Mouse (Mus musculus) heart, embryonic 10.5 days (tissue): ENCODE results near the gene Tnpo1. TPM values are rescaled to one million over a fixed set of nuclear protein-coding genes. Genes with fewer than 3 reads are reported as not detected.

Experiments
- DNase-seq: peaks from one replicate; pipeline ENCODE4 v3.0.0-alpha.2; 2017; ENCODE audit warnings: low spot score
- H3K27ac ChIP-seq: fragments of 300-500 bp; sonication (generic); 2 replicates; pipeline ENCODE4 v1.5.1; 2016; ENCODE audit warnings: mild to moderate bottlenecking
- H3K27me3 ChIP-seq: fragments of 300-500 bp; sonication (generic); 2 replicates; pipeline ENCODE4 v1.6.1; 2016; ENCODE audit warnings: mild to moderate bottlenecking; ENCODE audit not compliant: poor library complexity, insufficient read depth, severe bottlenecking
- H3K36me3 ChIP-seq: fragments of 300-500 bp; sonication (generic); 2 replicates; pipeline ENCODE4 v1.6.1; 2016; ENCODE audit warnings: mild to moderate bottlenecking, moderate library complexity
- H3K4me1 ChIP-seq: fragments of 300-500 bp; sonication (generic); 2 replicates; pipeline ENCODE4 v1.6.1; 2016; ENCODE audit warnings: mild to moderate bottlenecking
- H3K4me3 ChIP-seq: fragments of 300-500 bp; sonication (generic); 2 replicates; pipeline ENCODE4 v1.5.1; 2016; ENCODE audit warnings: mild to moderate bottlenecking, moderate library complexity
- H3K9me3 ChIP-seq: fragments of 300-500 bp; sonication (generic); 2 replicates; pipeline ENCODE4 v1.6.1; 2016; ENCODE audit warnings: mild to moderate bottlenecking, moderate library complexity
- WGBS: fragments of 180-500 bp; shearing (Covaris S2); methylation state at CpG from one replicate; pipeline ENCODE4 v1.1.7; 2016; 5-methylcytosine and 5-hydroxymethylcytosine counted together
- polyA plus RNA-seq: library from polyadenylated mRNA; unstranded; fragments of >200 nt; fragmentation: Nextera tagmentation; extraction: Ambion mirVana; gene quantifications from 2 replicates; pipeline ENCODE4 v1.2.1, GENCODE M21; 2016

The Tnpo1 gene
- polyA plus RNA-seq, 1 experiment from 2014 or later = 67.7 TPM

GRCm38 (mm10) chr13:98921276-98921675, 4.9 kb downstream of the Tnpo1 start:
- DNase-seq = no peak
- Histone ChIP-seq H3K36me3 (peaks cover 45% of the 10 kb centered on the region), H3K27me3 (no peaks in the 10 kb centered on the region), H3K27ac (no peak overlapping the region), H3K4me3 (no peak overlapping the region), H3K9me3 (no peaks in the 10 kb centered on the region), H3K4me1 (peaks cover 13% of the 10 kb centered on the region; the same call in 1 of the 2 replicates)
- WGBS = 92% methylated on average over 7 of the region's 7 CpGs

- no peak for DNase-seq
- no peaks in the 10 kb centered on the region for H3K9me3 ChIP-seq
- no peak overlapping the region for H3K4me3 ChIP-seq
- no peaks in the 10 kb centered on the region for H3K27me3 ChIP-seq
- H3K4me1 ChIP-seq = peaks cover 17% of the 10 kb centered on the region
- WGBS = 78% methylated on average over 3 of the region's 3 CpGs
- H3K27ac ChIP-seq = no peak overlapping the region
- H3K36me3 ChIP-seq = peaks cover 45% of the 10 kb centered on the region
Measured at GRCm38 (mm10) chr13:98920300-98920699, 5.9 kb downstream of the Tnpo1 start.

DNA sequence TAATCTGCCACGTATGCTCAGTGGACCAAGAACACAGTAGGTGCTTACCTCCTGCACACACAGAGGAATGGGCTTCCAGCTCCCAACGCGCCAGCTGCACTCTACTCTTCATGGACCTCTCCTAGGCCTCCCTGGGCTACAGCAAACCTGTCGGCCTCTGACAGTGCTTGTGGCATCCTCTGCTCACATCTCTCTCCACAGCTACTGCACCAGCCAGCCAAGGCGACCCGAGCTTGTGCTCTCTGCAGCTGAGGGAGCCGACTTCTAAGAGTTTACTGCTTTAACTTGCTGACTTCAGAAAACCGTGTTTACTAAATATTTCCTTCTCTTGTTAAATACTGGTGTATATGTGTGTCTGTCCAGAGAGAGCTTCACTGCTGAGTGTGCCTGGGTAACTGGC, 6.5 kb downstream of the Tnpo1 start:
- 91% methylated on average over 8 of the region's 8 CpGs for WGBS

DNA sequence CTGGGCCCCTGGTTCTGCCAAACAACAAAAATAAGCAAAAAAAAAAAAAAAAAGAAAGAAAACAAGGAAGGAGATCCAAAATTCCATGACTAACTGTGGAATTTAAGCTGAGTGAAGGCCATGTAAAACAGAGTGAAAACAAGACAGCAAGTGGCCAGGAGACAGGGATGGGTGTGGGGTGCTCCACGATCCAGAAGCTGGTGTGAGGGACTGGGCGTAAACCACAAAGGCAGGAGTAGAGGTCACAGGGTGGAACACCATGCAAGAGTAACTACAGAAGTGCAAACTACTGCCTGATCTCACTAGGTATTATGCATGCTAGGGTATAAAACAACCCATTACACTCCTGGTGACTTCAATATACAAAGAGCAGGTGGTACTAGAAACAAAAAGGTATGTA, 8.3 kb downstream of the Tnpo1 start:
- Histone ChIP-seq H3K4me1 (peaks cover 27% of the 10 kb centered on the region), H3K27ac (no peak overlapping the region), H3K9me3 (no peaks in the 10 kb centered on the region), H3K27me3 (no peaks in the 10 kb centered on the region), H3K36me3 (peaks cover 39% of the 10 kb centered on the region), H3K4me3 (no peak overlapping the region)
- WGBS = 88% methylated on average over 2 of the region's 2 CpGs
- no peak for DNase-seq

More for the DNA sequence above, 6.5 kb downstream of the Tnpo1 start:
- Histone ChIP-seq H3K27me3 (no peaks in the 10 kb centered on the region), H3K36me3 (peaks cover 45% of the 10 kb centered on the region), H3K4me1 (peaks cover 20% of the 10 kb centered on the region), H3K27ac (no peak overlapping the region), H3K9me3 (no peaks in the 10 kb centered on the region), H3K4me3 (no peak overlapping the region)
- no peak for DNase-seq

DNA sequence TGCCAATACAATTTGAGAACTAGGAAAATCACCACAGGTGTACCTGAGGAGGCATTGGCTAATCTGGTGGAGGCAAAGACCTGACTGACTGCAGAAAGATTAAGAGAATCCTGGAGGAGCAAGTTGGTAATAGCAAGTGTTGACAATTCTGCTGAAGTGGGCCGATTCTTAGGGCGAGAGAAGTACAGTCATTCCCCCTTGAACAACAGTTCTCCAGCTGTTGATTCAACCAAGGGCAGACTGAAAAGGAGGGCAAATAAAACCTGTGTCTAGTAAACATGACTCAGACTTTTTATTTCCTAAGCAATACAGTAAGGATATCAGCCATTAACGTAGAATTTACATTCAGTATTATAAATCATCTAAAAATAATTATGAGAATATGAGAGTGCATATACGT, 10.6 kb downstream of the Tnpo1 start:
- H3K4me1 ChIP-seq = peaks cover 37% of the 10 kb centered on the region

DNA sequence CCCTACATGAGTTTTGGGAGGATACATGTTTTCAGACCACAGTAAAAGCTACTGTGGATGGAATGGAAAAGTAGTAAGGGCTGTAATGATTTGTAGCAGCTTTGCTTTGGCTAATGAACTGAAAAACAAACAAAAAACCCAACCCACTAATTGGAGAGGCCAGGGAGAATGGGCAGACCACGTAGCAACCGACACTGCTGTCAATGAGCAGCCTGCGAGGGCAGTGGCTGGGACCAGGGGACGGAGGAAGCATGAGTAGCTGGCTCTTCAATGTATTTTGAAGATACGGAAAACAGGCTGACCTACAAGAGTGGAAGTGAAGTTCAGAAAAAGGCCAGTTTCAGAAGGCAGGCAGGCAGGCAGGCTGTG, 11.4 kb downstream of the Tnpo1 start:
- H3K27me3 ChIP-seq = no peaks in the 10 kb centered on the region
- H3K27ac ChIP-seq = no peak overlapping the region
- H3K9me3 ChIP-seq = no peaks in the 10 kb centered on the region
- 73% methylated on average over 5 of the region's 5 CpGs for WGBS
- peaks cover 39% of the 10 kb centered on the region for H3K4me1 ChIP-seq
- peaks cover 19% of the 10 kb centered on the region; the same call in 1 of the 2 replicates for H3K36me3 ChIP-seq
- no peak overlapping the region for H3K4me3 ChIP-seq
- DNase-seq = no peak

More for the DNA sequence above, 10.6 kb downstream of the Tnpo1 start:
- no peak for DNase-seq
- 83% methylated on average over 4 of the region's 4 CpGs for WGBS
- Histone ChIP-seq H3K9me3 (no peaks in the 10 kb centered on the region), H3K27me3 (no peaks in the 10 kb centered on the region), H3K4me3 (no peak overlapping the region), H3K27ac (no peak overlapping the region), H3K36me3 (peaks cover 21% of the 10 kb centered on the region; the same call in 1 of the 2 replicates)

DNA sequence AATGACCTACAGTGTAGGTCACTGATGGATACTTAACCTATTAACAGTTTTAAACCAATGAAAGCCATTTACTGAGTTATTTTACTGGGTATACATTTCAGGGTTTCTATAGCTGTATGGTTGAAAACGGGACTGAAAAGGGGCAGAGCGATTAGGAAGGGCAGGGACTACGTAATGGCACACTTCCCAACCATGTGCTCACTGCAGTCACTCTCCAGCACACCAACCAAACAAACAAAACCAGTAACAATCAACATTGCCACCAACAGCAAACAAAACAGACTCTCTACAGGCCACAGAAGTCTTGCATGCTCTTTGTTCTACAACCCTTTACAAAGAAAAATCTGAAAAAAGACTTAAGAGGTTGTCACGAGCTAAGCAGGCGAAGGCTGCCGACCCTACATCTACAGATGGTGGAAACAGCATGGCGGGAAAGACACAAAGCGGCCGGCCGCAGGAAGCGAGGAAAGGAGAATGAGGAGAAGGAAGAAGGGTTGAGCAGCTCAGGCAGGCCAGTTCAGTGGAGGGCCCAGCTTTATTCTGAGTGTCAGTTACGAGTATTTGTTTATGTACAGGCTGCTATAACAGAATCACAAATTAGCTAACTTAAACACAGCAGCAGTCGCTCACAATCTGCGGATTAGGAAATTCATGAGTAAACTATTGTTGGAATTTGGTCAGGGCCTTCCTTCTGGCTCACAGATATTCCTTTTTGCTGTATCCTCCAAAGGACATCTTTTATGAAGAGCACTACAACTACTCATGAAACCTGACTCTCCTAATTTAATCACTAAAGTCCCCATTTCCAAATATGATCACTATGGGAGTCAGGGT, 12.0 kb downstream of the Tnpo1 start:
- WGBS = 81% methylated on average over 14 of the region's 14 CpGs
- no peaks in the 10 kb centered on the region for H3K9me3 ChIP-seq
- H3K4me3 ChIP-seq = no peak overlapping the region
- H3K27me3 ChIP-seq = no peaks in the 10 kb centered on the region
- H3K27ac ChIP-seq = no peak overlapping the region
- no peak for DNase-seq
- peaks cover 41% of the 10 kb centered on the region for H3K4me1 ChIP-seq
- peaks cover 15% of the 10 kb centered on the region; the same call in 1 of the 2 replicates for H3K36me3 ChIP-seq

- Histone ChIP-seq H3K27me3 (no peaks in the 10 kb centered on the region), H3K4me1 (peaks cover 41% of the 10 kb centered on the region), H3K27ac (no peak overlapping the region), H3K36me3 (peaks cover 7% of the 10 kb centered on the region; the same call in 1 of the 2 replicates), H3K9me3 (no peaks in the 10 kb centered on the region), H3K4me3 (no peak overlapping the region)
- no peak for DNase-seq
- 70% methylated on average over 7 of the region's 7 CpGs for WGBS
Measured at GRCm38 (mm10) chr13:98913196-98913595, 13.0 kb downstream of the Tnpo1 start.

GRCm38 (mm10) chr13:98912602-98913001, 13.6 kb downstream of the Tnpo1 start:
- peaks cover 5% of the 10 kb centered on the region; the same call in 1 of the 2 replicates for H3K36me3 ChIP-seq
- no peak for DNase-seq
- WGBS = 64% methylated on average over 8 of the region's 8 CpGs
- H3K27me3 ChIP-seq = no peaks in the 10 kb centered on the region
- H3K4me1 ChIP-seq = peaks cover 41% of the 10 kb centered on the region
- no peaks in the 10 kb centered on the region for H3K9me3 ChIP-seq
- no peak overlapping the region for H3K27ac ChIP-seq
- H3K4me3 ChIP-seq = no peak overlapping the region

DNA sequence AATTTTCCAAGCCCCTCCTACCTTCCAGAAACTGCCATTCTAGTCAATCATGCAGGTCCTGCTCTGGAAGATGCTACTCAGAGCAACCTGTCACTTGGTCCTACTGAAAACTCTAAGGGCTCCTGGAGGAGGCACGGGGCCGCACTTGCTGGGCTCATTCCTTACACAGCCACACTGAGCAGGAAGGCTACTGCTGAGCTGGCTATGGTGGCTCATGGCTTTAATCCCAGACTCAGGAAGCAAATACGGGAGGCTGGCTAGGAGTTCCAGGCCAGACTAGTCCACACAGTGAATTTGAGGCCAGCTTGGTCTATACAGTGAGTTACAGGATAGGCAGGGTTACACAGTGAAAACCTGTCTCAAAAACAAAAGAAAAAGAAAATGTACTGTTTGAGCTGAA, 15.4 kb downstream of the Tnpo1 start:
- peaks cover 41% of the 10 kb centered on the region for H3K4me1 ChIP-seq
- H3K36me3 ChIP-seq = peaks cover 4% of the 10 kb centered on the region; the same call in 1 of the 2 replicates
- H3K27me3 ChIP-seq = no peaks in the 10 kb centered on the region
- H3K27ac ChIP-seq = no peak overlapping the region
- 73% methylated on average over 3 of the region's 3 CpGs for WGBS
- no peaks in the 10 kb centered on the region for H3K9me3 ChIP-seq
- H3K4me3 ChIP-seq = no peak overlapping the region
- DNase-seq = no peak

DNA sequence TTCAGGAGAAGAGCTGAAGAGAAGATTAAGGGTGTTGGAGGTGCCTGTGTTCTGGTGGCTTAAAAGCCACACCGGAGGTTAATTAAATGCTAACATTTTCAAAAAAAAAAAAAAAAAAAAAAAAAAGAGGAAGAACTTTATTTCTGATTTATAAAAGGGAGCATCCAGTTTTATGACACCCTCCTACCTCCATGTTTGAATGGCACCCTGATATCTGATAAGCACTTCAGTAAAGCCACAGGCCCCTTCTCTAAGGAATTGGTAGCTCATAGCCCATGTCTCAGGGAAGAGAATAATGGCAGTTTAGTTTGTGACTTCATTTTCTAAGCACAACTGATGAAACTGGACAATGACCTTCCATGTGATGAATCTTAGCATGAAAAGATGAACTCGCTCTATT, 21.6 kb downstream of the Tnpo1 start:
- Histone ChIP-seq H3K36me3 (peaks cover 43% of the 10 kb centered on the region), H3K27me3 (no peaks in the 10 kb centered on the region), H3K4me3 (no peak overlapping the region), H3K4me1 (peaks cover 2% of the 10 kb centered on the region; the same call in 1 of the 2 replicates), H3K9me3 (no peaks in the 10 kb centered on the region), H3K27ac (no peak overlapping the region)
- WGBS = 97% methylated on average over 2 of the region's 2 CpGs
- no peak for DNase-seq

GRCm38 (mm10) chr13:98902366-98903025, 23.7 kb downstream of the Tnpo1 start:
- 91% methylated on average over 8 of the region's 8 CpGs for WGBS
- no peak for DNase-seq
- Histone ChIP-seq H3K27me3 (no peaks in the 10 kb centered on the region), H3K9me3 (no peaks in the 10 kb centered on the region), H3K27ac (no peak overlapping the region), H3K4me1 (0 out of 2 replicates have a peak, but pooled peaks cover under 1% of the 10 kb centered on the region), H3K4me3 (no peak overlapping the region), H3K36me3 (peaks cover 43% of the 10 kb centered on the region)

DNA sequence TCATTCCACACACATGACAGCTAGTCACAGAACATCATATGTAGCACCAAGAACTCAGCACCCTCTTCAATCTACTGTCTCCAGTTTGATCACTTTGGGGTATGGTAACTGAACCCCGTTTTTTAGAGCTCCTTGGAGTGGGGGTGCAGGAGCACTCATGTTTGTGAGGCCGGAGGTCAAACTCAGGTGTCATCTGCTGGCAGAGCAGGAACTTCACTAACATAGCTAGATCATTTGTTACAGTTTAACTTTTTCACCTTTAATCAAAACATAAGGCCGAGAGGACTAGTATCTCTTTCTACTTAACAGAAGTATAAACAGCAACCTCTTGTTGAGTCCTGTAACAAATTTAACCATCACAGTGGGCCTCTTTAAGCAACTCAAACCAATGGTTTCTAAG, 26.6 kb downstream of the Tnpo1 start:
- WGBS = 95% methylated on average over 3 of the region's 3 CpGs
- no peak overlapping the region for H3K27ac ChIP-seq
- H3K27me3 ChIP-seq = no peaks in the 10 kb centered on the region
- H3K4me1 ChIP-seq = peaks cover 15% of the 10 kb centered on the region; the same call in 1 of the 2 replicates
- H3K4me3 ChIP-seq = no peak overlapping the region
- no peak for DNase-seq
- H3K36me3 ChIP-seq = peaks cover 29% of the 10 kb centered on the region
- no peaks in the 10 kb centered on the region for H3K9me3 ChIP-seq
